Mouse (Mus musculus) v-Abl transformed pro-B cells (cell line): Measurements from ENCODE around the gene Chad.

Source experiments
- in situ Hi-C, 2 experiments: fragments of 400-800 bp; cut with MboI; formaldehyde crosslinking; loops; one replicate each; pipeline ENCODE4 v1.15.1; 2025; ENCODE audit not compliant: unreplicated experiment in 2 of 2

Gene Chad

DNA sequence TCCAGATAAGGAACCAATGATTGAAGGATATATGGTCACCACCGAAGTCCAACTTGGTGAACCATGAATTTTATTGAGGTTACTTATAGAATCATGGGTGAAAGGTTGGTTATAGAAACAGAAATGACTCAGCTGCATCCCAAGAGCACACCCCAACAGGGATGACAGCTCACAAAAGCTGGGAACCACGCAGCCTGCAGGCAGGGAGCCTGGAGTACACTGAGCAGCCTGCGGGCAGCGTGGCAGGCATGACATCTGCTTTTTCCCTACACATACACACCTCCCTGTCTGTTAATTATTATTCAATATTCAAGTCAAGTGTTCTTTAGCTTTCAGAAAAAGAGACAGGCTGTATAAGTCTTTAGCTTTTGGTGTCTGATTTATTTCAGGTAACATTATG lies 49.8 kb downstream of the Chad start:
- in situ Hi-C loops: loop anchor here in 1 of 2 experiments (5.0 kb wide), 1 partner anchor 62 kb away; no protein-coding TSS in a partner anchor

DNA sequence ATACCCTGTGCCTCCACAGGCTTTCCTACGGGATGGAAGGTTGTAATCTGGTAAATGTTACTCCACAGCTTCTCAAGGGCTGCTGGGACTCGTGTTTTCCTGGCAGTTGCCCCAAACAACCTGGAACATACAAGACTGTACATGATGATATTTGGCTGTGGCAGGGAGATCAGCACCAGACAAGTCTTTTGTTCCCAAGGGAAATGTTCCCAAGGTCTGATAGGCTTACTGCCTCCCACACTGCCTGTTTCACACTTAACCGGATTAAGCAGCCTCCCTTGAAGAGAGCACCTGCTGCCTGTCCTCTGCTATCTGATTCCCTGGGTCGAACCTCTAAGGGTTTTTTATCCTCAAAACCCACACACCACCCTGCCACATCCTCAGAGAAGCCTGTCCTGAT lies 50.6 kb downstream of the Chad start:
- in situ Hi-C loops: loop anchor here in 1 of 2 experiments (5.0 kb wide), 1 partner anchor 63 kb away; no protein-coding TSS in a partner anchor

DNA sequence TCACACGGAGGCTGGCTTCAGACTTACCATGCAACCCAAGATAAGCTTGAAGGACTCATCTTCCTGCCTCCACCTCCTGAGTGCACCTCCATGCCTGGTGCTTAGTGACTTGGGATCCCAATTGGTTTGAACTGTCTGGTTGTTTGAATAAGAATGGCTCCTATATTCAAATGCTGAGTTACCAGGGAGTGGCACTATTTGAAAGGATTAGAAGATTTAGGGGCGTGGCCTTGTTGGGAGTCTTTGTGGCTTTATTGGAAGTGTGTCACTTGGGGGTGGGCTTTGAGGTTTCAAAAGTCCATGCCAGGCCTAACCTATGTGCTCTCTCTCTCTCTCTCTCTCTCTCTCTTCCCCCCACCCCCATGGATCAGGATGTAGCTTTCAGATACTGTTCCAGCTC lies 52.8 kb downstream of the Chad start:
- in situ Hi-C loops: loop anchor here in 1 of 2 experiments (5.0 kb wide), 1 partner anchor 65 kb away; no protein-coding TSS in a partner anchor
